Mouse (Mus musculus) hematopoietic stem cell, adult 5-6 weeks (primary cell): ENCODE measurements at regions not wholly inside any gene's neighbourhood (a gene's known extent, or its start where the extent isn't known, plus 50 kb on each side); places are given as distances from the start of the nearest gene placed in this dataset.

Experiments
- ATAC-seq, 2 experiments: fragments of 125-278 bp in 1 of 2; replicated peaks in 1 of 2; 2 replicates each; pipeline ENCODE4 v1.8.0; 2016 to 2017; ENCODE audit warnings: inconsistent platforms in 2 of 2, mild to moderate bottlenecking in 2 of 2, moderate number of reproducible peaks in 2 of 2, low read depth in 1 of 2, moderate TSS enrichment in 1 of 2; ENCODE audit not compliant: low FRiP score in 2 of 2, poor library complexity in 2 of 2, severe bottlenecking in 2 of 2, insufficient read depth in 1 of 2, low TSS enrichment in 1 of 2

DNA sequence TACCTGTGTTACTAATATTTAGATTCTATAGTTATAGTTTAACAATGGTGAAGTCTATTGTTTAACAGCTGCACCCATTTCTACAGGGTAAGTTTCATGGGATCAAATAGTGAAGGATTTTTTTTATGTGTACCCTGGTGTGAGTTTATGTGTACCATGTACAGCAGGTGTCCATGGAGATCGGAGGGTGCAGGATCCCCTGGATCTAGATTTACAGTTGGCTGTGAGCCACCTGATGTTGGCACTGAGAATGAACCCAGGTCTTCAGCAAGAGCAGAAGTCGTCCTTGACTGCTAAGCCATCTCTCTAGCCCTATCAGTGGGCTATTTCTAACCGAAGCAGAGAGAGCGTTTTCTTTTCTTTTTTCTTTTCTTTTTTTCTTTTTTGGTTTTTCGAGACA is 162.4 kb upstream of the Lef1 start:
- no peak for ATAC-seq

DNA sequence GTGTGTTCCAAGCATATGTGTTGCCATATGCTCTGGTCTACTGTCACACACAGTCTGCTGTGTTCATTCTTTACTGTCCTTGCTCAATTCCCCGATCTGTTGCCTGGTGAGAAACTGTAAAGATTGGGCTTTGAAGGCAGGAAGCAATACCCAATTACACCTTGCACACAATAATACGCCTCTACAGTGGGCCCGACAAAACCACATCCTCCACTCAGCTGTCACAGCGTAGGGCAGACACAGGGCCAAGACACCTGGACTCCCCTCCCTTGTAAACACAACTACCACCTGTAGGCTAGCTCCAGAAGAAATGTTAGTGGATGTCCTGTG is 163.0 kb upstream of the Lef1 start:
- peak; percentile 24 to 36; a peak in 1 of 4 replicates for ATAC-seq

DNA sequence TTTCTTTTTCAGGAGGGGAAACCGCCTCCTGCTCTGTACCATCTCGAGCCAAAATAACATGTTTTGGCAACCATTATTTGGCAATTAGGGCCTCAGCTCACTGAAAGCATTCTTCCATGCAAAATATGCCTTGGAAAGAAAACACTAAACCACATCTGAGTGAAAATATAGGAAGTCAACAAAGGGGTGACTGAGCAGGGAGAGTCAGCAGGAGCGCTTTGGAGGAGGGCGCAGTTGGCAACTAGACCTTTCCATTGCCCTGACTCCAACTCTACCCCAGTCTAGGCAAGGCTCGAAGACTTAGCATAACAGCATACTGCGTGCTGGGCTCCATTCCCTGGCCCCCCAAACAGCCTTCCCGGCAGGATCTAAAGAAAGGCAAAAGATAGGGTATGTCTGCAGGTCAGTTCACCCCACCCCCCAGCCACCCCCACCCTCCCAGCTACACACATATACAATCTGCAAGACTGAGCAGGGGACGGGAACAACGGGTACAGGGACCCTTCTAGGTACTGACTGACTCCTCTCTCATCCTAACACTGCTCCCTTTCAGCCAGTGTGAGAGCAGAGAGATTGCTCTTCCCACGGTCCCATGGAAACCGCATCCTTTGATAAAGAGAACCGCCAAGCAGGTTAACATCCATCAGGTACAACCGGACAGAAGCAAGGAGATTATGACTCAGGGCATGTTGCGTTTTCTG is 163.5 kb upstream of the Lef1 start:
- 0 out of 4 replicates have a peak, but pooled peaks of 1 of the 2 experiments have one; percentile 22 for ATAC-seq

DNA sequence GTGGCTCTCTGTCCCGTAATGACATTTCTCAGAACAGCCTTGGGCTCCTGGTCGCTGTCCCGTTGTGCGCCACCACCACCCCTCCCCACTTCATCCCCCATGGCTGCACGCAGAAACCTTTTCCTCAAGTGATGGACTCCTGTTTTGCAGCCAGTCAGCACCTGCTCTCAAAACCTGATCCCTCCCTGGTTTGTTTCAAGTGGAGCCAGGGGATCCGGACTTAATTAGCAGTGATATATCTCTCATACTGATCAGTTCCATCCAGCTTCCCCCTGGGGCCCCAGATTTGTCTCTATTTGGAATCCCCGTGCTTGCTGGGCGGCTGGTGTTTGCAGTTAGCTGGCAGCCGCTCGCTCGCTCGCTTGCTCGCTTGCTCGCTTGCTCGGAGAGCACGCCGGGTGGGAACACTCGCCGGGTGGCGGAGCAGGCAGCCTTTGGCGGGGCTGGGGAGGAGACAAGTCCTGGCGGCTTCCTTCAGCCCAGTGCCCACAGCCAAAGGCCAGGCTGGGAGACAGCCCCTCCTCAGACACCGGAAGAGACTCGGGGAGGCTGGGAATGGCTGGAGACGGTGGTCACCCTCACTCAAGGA is 164.3 kb upstream of the Lef1 start:
- peak; percentile 38 to 46; a peak in 2 of 4 replicates for ATAC-seq

GRCm38 (mm10) chr3:130945396-130945795 is 164.9 kb upstream of the Lef1 start:
- ATAC-seq: no peak

DNA sequence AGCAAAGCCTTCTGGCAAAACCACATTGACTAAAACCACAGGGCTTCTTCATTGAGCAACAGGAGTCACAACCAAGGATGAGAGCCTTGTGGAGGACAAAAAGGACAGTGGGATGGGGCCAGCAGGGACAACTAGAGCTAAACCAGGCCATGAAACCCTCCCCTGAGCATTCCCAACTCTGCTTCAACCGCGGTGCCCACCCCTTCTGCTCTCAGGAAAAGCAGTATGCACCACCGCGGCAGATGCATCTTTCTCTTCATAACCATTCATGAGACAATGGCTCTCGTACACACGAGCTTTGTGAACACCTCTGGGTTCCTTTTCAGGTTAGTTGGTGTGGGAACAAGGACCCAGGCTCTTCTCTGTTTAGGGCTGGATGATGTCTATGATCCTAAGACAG is 166.0 kb upstream of the Lef1 start:
- ATAC-seq: no peak

DNA sequence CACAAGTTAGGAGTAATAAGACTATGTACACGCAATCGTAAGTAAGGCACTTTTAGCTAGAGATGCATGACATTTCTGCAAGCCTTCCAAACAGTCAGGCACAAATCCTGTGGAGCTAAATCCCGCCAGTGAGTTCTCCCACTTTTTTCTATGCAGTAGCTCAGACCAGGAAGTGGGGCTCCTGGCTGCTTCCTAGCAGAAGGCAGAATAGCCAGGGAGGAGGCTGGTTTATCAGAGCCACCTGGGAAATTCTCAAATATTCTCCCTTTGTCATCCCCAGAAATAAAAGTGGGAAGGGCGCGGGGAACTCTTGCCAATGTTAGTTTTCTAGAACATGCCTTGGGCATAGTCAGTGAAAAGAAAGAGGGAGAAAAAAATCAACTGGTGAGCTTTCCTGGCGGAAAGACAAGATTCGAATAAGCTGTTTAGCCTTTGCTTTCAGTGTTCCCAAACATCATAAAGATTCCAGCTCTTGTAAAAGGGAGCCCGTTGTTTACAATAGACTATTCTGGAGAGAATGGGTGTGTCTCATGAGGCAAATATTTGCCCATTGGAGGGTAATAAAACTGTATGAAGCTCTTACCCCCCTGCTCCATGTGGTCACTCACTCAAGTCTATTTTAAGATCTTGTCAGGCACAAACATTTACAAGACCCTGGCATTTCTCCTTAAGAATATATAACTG is 167.2 kb upstream of the Lef1 start:
- no peak for ATAC-seq

GRCm38 (mm10) chr3:130940302-130940867 is 169.9 kb upstream of the Lef1 start:
- ATAC-seq: no peak

- no peak for ATAC-seq
Observed at GRCm38 (mm10) chr3:130936980-130937379, 173.3 kb upstream of the Lef1 start.

- ATAC-seq: no peak
Observed at GRCm38 (mm10) chr3:130936336-130936735, 173.9 kb upstream of the Lef1 start.

- ATAC-seq: no peak
Observed at GRCm38 (mm10) chr3:130935926-130936315, 174.3 kb upstream of the Lef1 start.

DNA sequence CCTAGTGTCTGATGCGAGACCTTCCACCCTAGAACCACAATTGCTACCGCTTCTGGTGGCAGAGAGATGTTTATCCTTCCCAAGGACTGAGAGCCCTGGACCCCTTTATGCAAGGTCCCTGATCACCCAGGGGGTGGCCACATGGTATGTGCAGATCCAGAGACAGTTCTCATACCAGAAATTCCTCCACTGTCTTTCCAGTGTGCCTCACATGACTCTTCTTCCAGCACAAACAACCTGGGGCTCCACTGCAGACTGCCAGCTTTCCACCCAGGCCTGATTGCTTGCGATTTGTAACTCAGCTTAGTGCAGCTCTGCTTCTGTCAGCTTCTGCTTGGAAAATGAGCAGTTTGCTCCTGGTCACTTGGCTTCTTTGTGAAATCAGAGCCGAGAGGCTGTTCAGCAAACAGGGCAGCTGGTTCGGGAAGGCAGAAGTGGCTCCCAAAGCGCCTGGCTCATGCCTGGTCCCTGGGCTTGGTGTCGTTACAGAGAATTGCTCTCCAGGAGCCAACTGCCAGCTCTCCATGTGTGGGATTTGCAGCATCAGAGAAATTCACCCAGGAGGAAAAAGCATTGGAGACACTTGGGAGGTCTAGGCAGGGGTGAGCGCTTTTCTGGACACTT is 174.9 kb upstream of the Lef1 start:
- no peak for ATAC-seq

- 0 out of 4 replicates have a peak, but pooled peaks of 1 of the 2 experiments have one; percentile 22 for ATAC-seq
Observed at GRCm38 (mm10) chr3:130932723-130933122, 177.5 kb upstream of the Lef1 start.

DNA sequence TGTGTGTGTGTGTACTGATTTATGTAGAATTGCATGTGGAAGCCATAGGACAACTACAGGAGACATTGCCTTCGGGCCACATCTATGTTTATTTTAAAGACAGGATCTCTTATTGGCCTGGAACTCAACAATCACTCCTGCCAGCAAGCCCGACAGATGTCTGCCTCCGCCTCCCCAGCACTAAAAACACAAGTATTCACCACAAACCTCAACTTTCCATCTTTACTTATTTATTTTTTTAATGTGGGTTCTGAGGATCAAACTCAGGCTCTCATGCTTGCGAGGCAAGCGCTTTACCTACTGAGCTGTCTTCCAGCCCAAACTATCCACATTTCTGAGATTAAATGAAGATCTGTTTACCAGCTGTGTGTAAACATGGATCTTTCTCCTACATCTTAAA is 178.0 kb upstream of the Lef1 start:
- ATAC-seq: no peak

DNA sequence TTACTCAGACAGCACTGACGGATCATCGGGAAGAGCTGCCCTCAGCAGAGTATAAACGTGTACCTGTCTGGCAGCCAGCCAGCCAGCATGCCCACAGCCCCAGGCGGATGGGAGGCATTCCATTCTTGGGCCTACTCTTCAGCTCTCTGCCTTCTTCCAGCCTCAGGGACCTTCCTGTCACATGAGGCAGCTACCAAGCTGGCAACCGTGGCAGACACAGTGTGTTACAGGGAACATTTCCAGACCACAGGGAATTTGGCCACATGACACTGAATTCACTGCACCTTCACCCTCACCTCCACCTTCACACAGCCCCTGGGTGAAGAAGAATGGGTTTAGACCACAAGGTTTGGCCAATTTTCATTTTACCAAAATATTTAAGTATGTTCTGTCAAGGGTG is 185.3 kb upstream of the Lef1 start:
- ATAC-seq: no peak

DNA sequence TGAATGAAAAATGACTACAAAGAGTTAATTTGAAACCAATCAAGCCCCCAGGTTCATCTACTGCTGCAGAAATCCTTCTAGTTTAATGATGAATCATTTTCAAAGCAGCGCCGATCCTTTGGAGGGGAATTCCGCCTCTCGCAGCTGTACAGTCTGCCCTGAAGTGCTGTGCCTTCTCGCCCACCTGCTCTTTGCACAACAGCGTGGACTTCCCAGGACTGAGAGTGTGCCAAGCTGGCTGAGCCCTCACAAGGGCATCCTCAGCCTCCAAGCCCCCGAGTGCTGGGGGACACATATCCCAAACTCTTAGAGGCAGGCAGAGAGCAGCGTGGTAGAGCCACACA is 186.7 kb upstream of the Lef1 start:
- no peak for ATAC-seq

DNA sequence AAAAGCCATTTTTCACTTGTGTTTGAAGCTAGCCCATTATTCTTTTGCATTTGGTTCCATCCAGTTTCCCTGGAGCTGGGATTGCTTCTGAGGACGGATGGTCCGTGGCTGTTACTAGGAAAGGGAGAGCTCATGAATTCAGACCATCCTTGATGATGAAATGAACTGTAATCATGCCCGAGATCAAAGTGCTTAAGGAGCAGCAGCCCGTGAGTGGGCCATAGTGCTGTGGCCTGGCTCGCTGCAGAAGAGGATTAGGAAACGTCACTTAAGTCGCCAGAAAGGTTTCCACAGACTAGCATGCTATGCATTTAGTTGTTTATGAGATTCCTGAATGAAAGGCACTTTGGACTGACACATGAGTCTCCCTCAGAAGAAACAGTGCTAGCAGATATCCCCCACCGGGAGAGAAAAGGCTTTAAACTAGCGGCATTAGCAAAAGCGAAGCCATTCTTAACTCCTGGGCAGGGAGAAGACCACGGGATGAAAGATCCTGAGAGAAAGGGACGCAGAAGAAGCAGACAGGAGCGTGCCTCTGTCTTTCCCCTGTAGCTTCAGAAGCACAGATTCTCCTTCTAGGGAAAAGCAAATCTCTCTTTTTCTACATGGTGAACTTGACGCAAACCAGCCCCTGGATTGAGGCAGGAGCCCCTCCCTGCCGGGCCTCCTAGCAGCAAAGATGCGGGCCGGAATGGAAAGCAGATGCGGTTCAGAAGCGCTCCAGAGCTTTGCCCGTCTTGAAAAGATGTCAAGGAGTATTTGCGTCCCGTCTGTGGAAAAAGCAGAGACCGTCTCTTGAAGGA is 187.3 kb upstream of the Lef1 start:
- no peak for ATAC-seq
